Comparison of ENCODE assay signal across 32 mouse cellular contexts in genomic region chr15:8675616-8676015, GRCm38 (mm10).
"Had no signal": no experiment of that assay in that cellular context is flagged by ENCODE, and none has a peak within 500 bp of the region (broad histone marks: within the 10 kb centered on the region; RNA-seq: fewer than 3 reads in every experiment).

No protein-coding gene starts in this region.

- H3K4me3 ChIP-seq: heart, embryonic 12.5 days; heart, embryonic 13.5 days; heart, embryonic 15.5 days; hindbrain, embryonic 10.5 days; hindbrain, embryonic 12.5 days; hindbrain, embryonic 13.5 days; hindbrain, embryonic 15.5 days; intestine, embryonic 15.5 days; kidney, embryonic 15.5 days; layer of hippocampus, adult 2 months; left cerebral cortex, adult 2 months had no signal

- H3K36me3 ChIP-seq: heart, embryonic 12.5 days; heart, embryonic 13.5 days; heart, embryonic 15.5 days; hindbrain, embryonic 10.5 days; hindbrain, embryonic 12.5 days; hindbrain, embryonic 13.5 days; hindbrain, embryonic 15.5 days; intestine, embryonic 15.5 days; kidney, embryonic 15.5 days had no signal

- ATAC-seq: hindbrain, embryonic 16.5 days; hindbrain, postnatal 0 days; inflammation-experienced regulatory T-cells, adult 6 months; intestine, embryonic 15.5 days; intestine, embryonic 16.5 days; intestine, postnatal 0 days had no signal

- H3K9me3 ChIP-seq: heart, embryonic 12.5 days; heart, embryonic 13.5 days; heart, embryonic 15.5 days; hindbrain, embryonic 10.5 days; hindbrain, embryonic 12.5 days; hindbrain, embryonic 13.5 days; hindbrain, embryonic 15.5 days; intestine, embryonic 15.5 days; kidney, embryonic 15.5 days had no signal

- H3K27ac ChIP-seq: hindbrain, embryonic 10.5 days; hindbrain, embryonic 12.5 days; hindbrain, embryonic 13.5 days; hindbrain, embryonic 14.5 days; hindbrain, embryonic 15.5 days; hindbrain, postnatal 0 days; intestine, embryonic 15.5 days; kidney, embryonic 15.5 days; kidney, postnatal 0 days; layer of hippocampus, adult 2 months; left cerebral cortex, adult 2 months had no signal

- H3K4me2 ChIP-seq: hindbrain, embryonic 12.5 days; hindbrain, embryonic 13.5 days; hindbrain, embryonic 14.5 days; hindbrain, embryonic 15.5 days; intestine, embryonic 15.5 days; kidney, embryonic 15.5 days had no signal

- DNase-seq: heart, postnatal 14 days; heart, postnatal 36 days; heart, postnatal 4 days; kidney, adult 11 months; kidney, adult 18-20 months; kidney, adult 2 months; kidney, adult 8-10 months; kidney, adult 9 months; kidney, postnatal 10 days; kidney, postnatal 14 days; kidney, postnatal 25 days; kidney, postnatal 36 days; kidney, postnatal 4 days; layer of hippocampus, adult 9-11 months had no signal

- H3K4me1 ChIP-seq: hindbrain, embryonic 10.5 days; hindbrain, embryonic 12.5 days; hindbrain, embryonic 13.5 days; hindbrain, embryonic 15.5 days; intestine, embryonic 15.5 days; kidney, embryonic 15.5 days had no signal

- H3K27me3 ChIP-seq: heart, embryonic 12.5 days; heart, embryonic 13.5 days; heart, embryonic 15.5 days; hindbrain, embryonic 12.5 days; hindbrain, embryonic 13.5 days; hindbrain, embryonic 15.5 days; intestine, embryonic 15.5 days; kidney, embryonic 15.5 days had no signal

- H3K9ac ChIP-seq: heart, embryonic 12.5 days; heart, embryonic 13.5 days; heart, embryonic 15.5 days; hindbrain, embryonic 12.5 days; hindbrain, embryonic 13.5 days; hindbrain, embryonic 14.5 days; hindbrain, embryonic 15.5 days; intestine, embryonic 15.5 days; kidney, embryonic 15.5 days had no signal
